Mouse (Mus musculus) lung, postnatal 0 days (tissue): ENCODE data around the gene Arhgef19. TPM values are rescaled to one million over a fixed set of nuclear protein-coding genes. Genes with fewer than 3 reads are reported as not detected.

ENCODE experiments used
- ATAC-seq: fragments of 200-750 bp; cut with Nextera tagmentation; 2 replicates; pipeline ENCODE4 v1.8.0; 2017; ENCODE audit warnings: moderate library complexity
- DNase-seq: peaks from one replicate; pipeline ENCODE4 v3.0.0-alpha.2; 2016; ENCODE audit warnings: low spot score
- H3K27ac ChIP-seq: fragments of 300-500 bp; sonication (generic); 2 replicates; pipeline ENCODE4 v1.5.1; 2014; ENCODE audit warnings: antibody characterized with exemption, mild to moderate bottlenecking, low read length, mixed read lengths
- H3K27me3 ChIP-seq: fragments of 300-500 bp; sonication (generic); replicated peaks from 2 replicates; pipeline ENCODE4 v1.6.1; 2014; ENCODE audit warnings: low read length, mixed read lengths; ENCODE audit not compliant: insufficient read depth
- H3K36me3 ChIP-seq: fragments of 300-500 bp; sonication (generic); 2 replicates; pipeline ENCODE4 v1.6.1; 2014; ENCODE audit warnings: low read length, mixed read lengths; ENCODE audit not compliant: insufficient read depth
- H3K4me1 ChIP-seq: fragments of 300-500 bp; sonication (generic); 2 replicates; pipeline ENCODE4 v1.6.1; 2014; ENCODE audit warnings: antibody characterized with exemption, low read depth, low read length, mixed read lengths; ENCODE audit not compliant: insufficient read depth
- H3K4me2 ChIP-seq: fragments of 300-500 bp; sonication (generic); replicated peaks from 2 replicates; pipeline ENCODE4 v1.6.1; 2014; ENCODE audit warnings: low read depth, mild to moderate bottlenecking, low read length, moderate library complexity, mixed read lengths
- H3K4me3 ChIP-seq: fragments of 300-500 bp; sonication (generic); 2 replicates; pipeline ENCODE4 v1.5.1; 2014; ENCODE audit warnings: low read depth, low read length
- H3K9ac ChIP-seq: fragments of 300-500 bp; sonication (generic); replicated peaks from 2 replicates; pipeline ENCODE4 v1.6.1; 2014; ENCODE audit warnings: low read depth, mild to moderate bottlenecking
- H3K9me3 ChIP-seq: fragments of 300-500 bp; sonication (generic); 2 replicates; pipeline ENCODE4 v1.6.1; 2016; ENCODE audit warnings: low read length, mixed read lengths
- CTCF ChIP-seq: IDR thresholded peaks from 2 replicates; pipeline ENCODE4 v1.5.1; 2016; ENCODE audit warnings: antibody characterized with exemption, mild to moderate bottlenecking
- EP300 ChIP-seq: IDR thresholded peaks from 2 replicates; pipeline ENCODE4 v1.6.1; 2016; ENCODE audit warnings: antibody characterized with exemption, mild to moderate bottlenecking, control low read depth
- WGBS: fragments of 180-500 bp; shearing (Covaris S2); extraction: QIAGEN DNeasy Blood & Tissue Kit; methylation state at CpG from one replicate; pipeline ENCODE4 v1.1.7; 2014; 5-methylcytosine and 5-hydroxymethylcytosine counted together
- polyA plus RNA-seq: library from polyadenylated mRNA; unstranded; fragments of >200 nt; fragmentation: Nextera tagmentation; extraction: Ambion mirVana; gene quantifications from 2 replicates; pipeline ENCODE4 v1.2.1, GENCODE M21; 2015

Arhgef19 gene
- polyA plus RNA-seq, 1 experiment from 2014 or later: 2.9 TPM

DNA sequence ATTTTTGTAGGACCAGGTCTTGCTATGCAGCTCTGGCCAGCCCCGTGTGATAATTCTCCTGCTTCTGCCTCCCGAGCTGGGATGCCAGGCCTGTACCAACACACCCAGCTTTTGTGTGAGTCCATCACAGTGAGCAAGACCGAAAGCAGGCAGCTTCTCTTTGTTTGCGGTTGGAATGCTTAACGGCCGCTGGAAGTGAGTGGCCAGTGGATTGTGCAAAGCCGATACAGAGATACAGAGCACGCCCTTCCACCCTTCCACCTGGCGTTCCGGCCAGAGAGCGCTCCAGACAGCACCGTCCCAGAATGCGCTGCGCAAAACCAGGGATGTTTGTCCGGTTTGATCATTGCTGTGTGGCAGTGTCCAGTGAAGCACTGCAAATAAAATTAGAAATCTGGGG, 40.0 kb downstream of the Arhgef19 start:
- Histone ChIP-seq H3K4me2 (peak overlapping the region; percentile 29; the same call in 1 of the 2 replicates), H3K27ac (peak overlapping the region; percentile 96), H3K9ac (no peak overlapping the region), H3K27me3 (no peaks in the 10 kb centered on the region), H3K36me3 (no peaks in the 10 kb centered on the region), H3K9me3 (no peaks in the 10 kb centered on the region), H3K4me1 (peaks cover 35% of the 10 kb centered on the region), H3K4me3 (no peak overlapping the region)
- peak; percentile 85 for DNase-seq
- WGBS: 24% methylated on average over 15 of the region's 15 CpGs
- peak; percentile 18 for ATAC-seq
- peak; percentile 51; the same call in 1 of the 2 replicates for TF ChIP-seq EP300
- TF ChIP-seq CTCF: no peak

DNA sequence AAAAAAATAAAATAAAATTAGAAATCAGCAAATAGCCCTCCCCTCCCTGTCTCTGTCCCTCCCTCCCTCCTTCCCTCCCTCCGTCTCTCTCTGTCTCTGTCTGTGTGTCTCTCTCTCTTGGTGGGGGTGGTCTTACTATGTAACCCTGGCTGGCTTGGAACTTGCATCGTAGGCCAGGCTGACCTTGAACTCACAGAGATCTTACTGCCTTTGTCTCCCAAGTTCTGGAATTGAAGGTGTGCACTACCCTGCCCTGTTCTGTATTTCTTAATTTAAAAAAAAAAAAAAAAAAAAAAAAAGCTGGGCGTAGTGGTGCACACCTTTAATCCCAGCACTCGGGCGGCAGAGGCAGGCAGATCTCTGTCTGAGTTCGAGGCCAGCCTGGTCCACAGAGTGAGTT, 40.5 kb downstream of the Arhgef19 start:
- Histone ChIP-seq H3K27me3 (no peaks in the 10 kb centered on the region), H3K4me3 (no peak overlapping the region), H3K36me3 (no peaks in the 10 kb centered on the region), H3K27ac (peak overlapping the region; percentile 96; the same call in 1 of the 2 replicates), H3K4me2 (no peak overlapping the region), H3K4me1 (peaks cover 35% of the 10 kb centered on the region), H3K9ac (no peak overlapping the region), H3K9me3 (no peaks in the 10 kb centered on the region)
- TF ChIP-seq CTCF (no peak), EP300 (no peak)
- ATAC-seq (no peak), DNase-seq (no peak)
- 91% methylated on average over 6 of the region's 6 CpGs for WGBS

DNA sequence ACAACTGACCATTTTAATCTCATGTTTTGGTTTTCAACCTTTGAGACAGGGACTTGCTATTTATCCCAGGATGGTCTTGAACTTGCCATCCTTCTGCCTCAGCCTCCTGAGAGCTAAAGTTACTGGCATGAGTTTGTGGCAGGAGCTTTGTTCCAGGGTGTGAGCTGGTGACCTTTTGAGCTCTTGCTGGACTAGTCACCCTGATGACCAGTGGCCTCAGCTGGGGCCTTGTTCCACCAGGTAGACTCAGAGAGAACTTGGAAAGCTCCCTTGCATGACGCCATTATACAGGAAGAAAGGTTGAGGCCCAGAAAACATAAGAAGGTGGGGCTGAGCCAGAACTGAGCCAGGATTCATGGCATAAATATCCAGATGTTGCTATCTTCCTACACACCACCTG, 41.2 kb downstream of the Arhgef19 start:
- 90% methylated on average over 1 of the region's 1 CpGs for WGBS

DNA sequence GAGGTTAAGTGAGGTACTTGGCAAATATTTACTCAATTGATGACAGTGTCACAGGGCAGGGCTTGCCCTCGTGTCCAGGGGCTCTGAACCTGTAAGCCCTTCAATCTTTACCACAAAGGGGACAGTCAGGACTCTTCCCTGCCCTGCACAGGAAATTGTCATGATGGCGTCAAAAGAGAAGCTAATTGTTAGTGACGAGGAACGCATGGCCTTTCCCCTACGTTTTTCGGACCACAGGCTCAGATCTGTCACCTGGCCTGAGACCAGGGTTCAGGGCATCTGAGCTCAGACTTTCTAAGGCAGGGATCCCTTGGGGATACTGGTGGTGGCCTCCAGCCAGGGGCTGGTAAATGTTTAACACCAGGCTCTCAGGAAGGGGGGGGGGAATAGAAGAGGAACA, 41.9 kb downstream of the Arhgef19 start:
- peak; percentile 77 for DNase-seq
- H3K9ac ChIP-seq: no peak overlapping the region
- H3K27ac ChIP-seq: peak overlapping the region; percentile 69

More for the DNA sequence above, 41.2 kb downstream of the Arhgef19 start:
- TF ChIP-seq EP300: no peak
- no peak for TF ChIP-seq CTCF
- no peak for ATAC-seq
- Histone ChIP-seq H3K4me1 (peaks cover 35% of the 10 kb centered on the region), H3K4me2 (no peak overlapping the region), H3K9ac (no peak overlapping the region), H3K4me3 (no peak overlapping the region), H3K9me3 (no peaks in the 10 kb centered on the region), H3K36me3 (no peaks in the 10 kb centered on the region), H3K27me3 (no peaks in the 10 kb centered on the region), H3K27ac (no peak overlapping the region)
- no peak for DNase-seq

DNA sequence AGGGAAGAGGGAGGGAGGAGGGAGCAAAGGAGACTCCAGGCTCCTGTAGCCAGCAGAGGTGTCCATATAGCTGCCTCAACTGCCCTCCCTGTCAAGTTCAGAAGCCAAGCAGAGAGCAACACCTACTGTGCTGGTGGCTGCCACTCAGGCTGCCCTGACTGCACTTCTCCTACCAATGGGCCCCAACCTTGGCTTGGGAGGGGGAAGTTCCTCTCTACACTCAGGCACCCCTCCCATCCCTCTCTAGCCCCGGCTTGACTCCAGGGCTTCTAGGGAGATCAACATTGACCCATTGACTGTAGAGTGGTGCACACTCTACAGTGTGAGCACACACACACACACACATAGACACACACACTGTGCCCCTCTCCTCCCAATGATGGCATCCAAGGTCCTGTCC, 42.3 kb downstream of the Arhgef19 start:
- peaks cover 35% of the 10 kb centered on the region for H3K4me1 ChIP-seq
- H3K4me2 ChIP-seq: no peak overlapping the region
- H3K27ac ChIP-seq: peak overlapping the region; percentile 69
- no peaks in the 10 kb centered on the region for H3K36me3 ChIP-seq
- DNase-seq: no peak
- TF ChIP-seq CTCF (no peak), EP300 (no peak; the same call in 1 of the 2 replicates)
- no peaks in the 10 kb centered on the region for H3K9me3 ChIP-seq
- no peak overlapping the region for H3K4me3 ChIP-seq
- no peaks in the 10 kb centered on the region for H3K27me3 ChIP-seq
- 10% methylated on average over 1 of the region's 1 CpGs for WGBS
- ATAC-seq: peak; percentile 14
- no peak overlapping the region for H3K9ac ChIP-seq

More for the DNA sequence above, 41.9 kb downstream of the Arhgef19 start:
- Histone ChIP-seq H3K9me3 (no peaks in the 10 kb centered on the region), H3K4me1 (peaks cover 35% of the 10 kb centered on the region), H3K4me3 (no peak overlapping the region), H3K36me3 (no peaks in the 10 kb centered on the region), H3K27me3 (no peaks in the 10 kb centered on the region), H3K4me2 (no peak overlapping the region)
- 19% methylated on average over 6 of the region's 6 CpGs for WGBS
- no peak for TF ChIP-seq CTCF
- peak; percentile 47; the same call in 1 of the 2 replicates for TF ChIP-seq EP300
- ATAC-seq: peak; percentile 9

DNA sequence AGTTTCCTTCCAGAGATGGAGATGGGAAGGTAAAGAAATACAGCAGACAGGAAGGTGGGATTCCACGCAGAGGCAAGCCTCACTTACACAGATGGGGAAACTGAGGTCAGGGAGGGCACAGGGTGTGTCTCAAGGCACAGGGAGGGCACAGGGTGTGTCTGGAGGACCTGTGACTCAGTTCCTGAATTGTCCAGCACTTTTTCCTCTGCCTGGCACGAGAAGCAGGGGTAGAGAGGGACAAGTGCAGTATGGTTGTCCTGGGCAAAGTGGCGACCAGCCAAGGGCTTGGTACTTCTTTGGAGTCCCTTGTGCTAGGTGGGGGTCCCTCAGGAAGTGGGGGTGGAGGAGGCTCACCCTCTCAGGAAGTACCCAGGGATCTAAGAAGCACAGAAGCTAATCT, 42.8 kb downstream of the Arhgef19 start:
- DNase-seq (peak; percentile 42), ATAC-seq (no peak)
- Histone ChIP-seq H3K27ac (peak overlapping the region; percentile 69), H3K9ac (no peak overlapping the region), H3K36me3 (no peaks in the 10 kb centered on the region), H3K4me3 (no peak overlapping the region), H3K4me1 (peaks cover 35% of the 10 kb centered on the region), H3K4me2 (no peak overlapping the region), H3K27me3 (no peaks in the 10 kb centered on the region), H3K9me3 (no peaks in the 10 kb centered on the region)
- WGBS: 18% methylated on average over 3 of the region's 3 CpGs
- TF ChIP-seq EP300 (no peak), CTCF (no peak)

DNA sequence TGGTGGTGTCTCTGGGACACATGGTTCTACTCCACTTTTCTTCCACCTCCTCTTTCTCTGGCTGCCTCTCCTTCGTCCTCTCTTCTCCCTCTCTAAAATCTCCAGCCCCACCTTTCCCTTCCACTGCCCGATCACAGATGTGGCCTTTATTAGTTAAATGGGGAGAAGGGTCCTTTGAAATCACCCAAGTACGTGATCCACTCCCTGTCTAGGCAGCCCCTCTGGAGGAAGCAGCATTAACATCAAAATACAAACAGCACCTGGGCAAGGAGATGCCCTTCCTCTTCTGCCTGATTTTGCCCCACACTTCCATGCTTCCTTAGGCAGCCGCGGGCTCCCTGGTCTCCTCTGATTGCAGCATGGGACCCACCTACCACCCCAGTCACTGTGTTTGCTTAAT, 43.3 kb downstream of the Arhgef19 start:
- TF ChIP-seq CTCF (no peak), EP300 (no peak)
- peak overlapping the region; percentile 69 for H3K27ac ChIP-seq
- H3K36me3 ChIP-seq: no peaks in the 10 kb centered on the region
- H3K9ac ChIP-seq: no peak overlapping the region
- H3K4me1 ChIP-seq: peaks cover 33% of the 10 kb centered on the region
- ATAC-seq (no peak), DNase-seq (no peak)
- H3K9me3 ChIP-seq: no peaks in the 10 kb centered on the region
- H3K4me3 ChIP-seq: no peak overlapping the region
- 46% methylated on average over 5 of the region's 5 CpGs for WGBS
- no peak overlapping the region for H3K4me2 ChIP-seq
- H3K27me3 ChIP-seq: no peaks in the 10 kb centered on the region
